Mouse (Mus musculus) stomach, postnatal 0 days (tissue): ENCODE data around the gene Tmem179b. TPM values are rescaled to one million over a fixed set of nuclear protein-coding genes. Genes with fewer than 3 reads are reported as not detected.

Source experiments
- ATAC-seq: fragments of 200-750 bp; cut with Nextera tagmentation; 2 replicates; pipeline ENCODE4 v1.8.0; 2017; ENCODE audit not compliant: low FRiP score, low TSS enrichment
- DNase-seq: peaks from one replicate; pipeline ENCODE4 v3.0.0-alpha.2; 2016; ENCODE audit warnings: low spot score
- H3K27ac ChIP-seq: fragments of 300-500 bp; sonication (generic); replicated peaks from 2 replicates; pipeline ENCODE4 v1.5.1; 2014; ENCODE audit warnings: mild to moderate bottlenecking, control low read depth
- H3K27me3 ChIP-seq: fragments of 300-500 bp; sonication (generic); 2 replicates; pipeline ENCODE4 v1.6.1; 2014; ENCODE audit warnings: low read length; ENCODE audit not compliant: control insufficient read depth, insufficient read depth
- H3K36me3 ChIP-seq: fragments of 300-500 bp; sonication (generic); 2 replicates; pipeline ENCODE4 v1.6.1; 2014; ENCODE audit warnings: low read length, mixed read lengths; ENCODE audit not compliant: control insufficient read depth, insufficient read depth
- H3K4me1 ChIP-seq: fragments of 300-500 bp; sonication (generic); replicated peaks from 2 replicates; pipeline ENCODE4 v1.6.1; 2014; ENCODE audit warnings: antibody characterized with exemption; ENCODE audit not compliant: control insufficient read depth, insufficient read depth
- H3K4me2 ChIP-seq: fragments of 300-500 bp; sonication (generic); replicated peaks from 2 replicates; pipeline ENCODE4 v1.6.1; 2014; ENCODE audit warnings: low read depth, mild to moderate bottlenecking, control low read depth, moderate library complexity
- H3K4me3 ChIP-seq: fragments of 300-500 bp; sonication (generic); 2 replicates; pipeline ENCODE4 v1.5.1; 2014; ENCODE audit warnings: low read depth, low read length, control low read depth
- H3K9ac ChIP-seq: fragments of 300-500 bp; sonication (generic); 2 replicates; pipeline ENCODE4 v1.6.1; 2014; ENCODE audit warnings: mild to moderate bottlenecking, low read length, control low read depth, mixed read lengths
- H3K9me3 ChIP-seq: fragments of 300-500 bp; sonication (generic); 2 replicates; pipeline ENCODE4 v1.6.1; 2016; ENCODE audit warnings: low read length; ENCODE audit not compliant: control insufficient read depth
- CTCF ChIP-seq: IDR thresholded peaks from 2 replicates; pipeline ENCODE4 v1.5.1; 2016; ENCODE audit warnings: antibody characterized with exemption, low read depth, mild to moderate bottlenecking, moderate library complexity
- EP300 ChIP-seq: optimal IDR thresholded peaks from 2 replicates; pipeline ENCODE3; 2016; ENCODE audit warnings: antibody characterized with exemption
- WGBS: fragments of 180-500 bp; shearing (Covaris S2); extraction: QIAGEN DNeasy Blood & Tissue Kit; methylation state at CpG from one replicate; pipeline ENCODE4 v1.1.7; 2014; 5-methylcytosine and 5-hydroxymethylcytosine counted together
- microRNA-seq: library from miRNA; unstranded; fragments of <30 nt; microRNA quantifications from one replicate; pipeline ENCODE4, GENCODE M21; 2016
- polyA plus RNA-seq: library from polyadenylated mRNA; unstranded; fragments of >200 nt; fragmentation: Nextera tagmentation; extraction: Ambion mirVana; gene quantifications from 2 replicates; pipeline ENCODE4 v1.2.1, GENCODE M21; 2015

Tmem179b gene
- polyA plus RNA-seq, 1 experiment from 2014 or later, result 98.4 TPM

DNA sequence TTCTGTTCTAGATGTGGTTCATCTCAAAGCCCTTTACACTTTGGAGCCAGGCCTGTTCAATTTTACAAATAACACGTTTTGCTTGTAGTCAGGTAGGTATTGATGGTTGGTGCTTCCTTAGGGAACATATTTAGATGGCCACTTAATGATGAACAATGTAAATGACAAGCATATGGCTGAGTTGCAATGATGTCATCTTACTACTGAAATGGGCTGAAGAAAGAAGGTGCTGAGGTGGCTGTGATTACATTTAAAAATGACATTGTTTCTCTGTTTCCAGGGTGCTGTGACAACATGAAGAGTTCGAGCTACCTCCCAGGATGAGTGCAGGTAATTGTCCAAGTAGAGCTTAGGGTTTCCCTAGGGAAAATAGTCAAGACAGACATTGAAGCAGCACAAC is 49.9 kb downstream of the Tmem179b start:
- Histone ChIP-seq H3K36me3 (peaks cover 6% of the 10 kb centered on the region; the same call in 1 of the 2 replicates), H3K27me3 (no peaks in the 10 kb centered on the region), H3K9me3 (no peaks in the 10 kb centered on the region), H3K4me3 (peak overlapping the region; percentile 66), H3K4me1 (no peaks in the 10 kb centered on the region), H3K9ac (peak overlapping the region; percentile 89), H3K4me2 (peak overlapping the region; percentile 54), H3K27ac (no peak overlapping the region)
- DNase-seq (no peak), ATAC-seq (no peak)
- no peak for TF ChIP-seq CTCF
- no peak for TF ChIP-seq EP300
- 4% methylated on average over 2 of the region's 2 CpGs for WGBS

GRCm38 (mm10) chr19:8723574-8724346 is 50.5 kb downstream of the Tmem179b start:
- H3K9ac ChIP-seq, result peak overlapping the region; percentile 89
- DNase-seq (peak; percentile 31), ATAC-seq (no peak)
- under 1% methylated on average over 20 of the region's 20 CpGs for WGBS
- H3K36me3 ChIP-seq, result peaks cover 6% of the 10 kb centered on the region; the same call in 1 of the 2 replicates
- peak overlapping the region; percentile 54 for H3K4me2 ChIP-seq
- TF ChIP-seq CTCF (no peak), EP300 (peak; percentile 80)
- peak overlapping the region; percentile 66 for H3K4me3 ChIP-seq
- H3K4me1 ChIP-seq, result no peaks in the 10 kb centered on the region
- H3K27ac ChIP-seq, result peak overlapping the region; percentile 85
- H3K9me3 ChIP-seq, result no peaks in the 10 kb centered on the region
- H3K27me3 ChIP-seq, result no peaks in the 10 kb centered on the region

DNA sequence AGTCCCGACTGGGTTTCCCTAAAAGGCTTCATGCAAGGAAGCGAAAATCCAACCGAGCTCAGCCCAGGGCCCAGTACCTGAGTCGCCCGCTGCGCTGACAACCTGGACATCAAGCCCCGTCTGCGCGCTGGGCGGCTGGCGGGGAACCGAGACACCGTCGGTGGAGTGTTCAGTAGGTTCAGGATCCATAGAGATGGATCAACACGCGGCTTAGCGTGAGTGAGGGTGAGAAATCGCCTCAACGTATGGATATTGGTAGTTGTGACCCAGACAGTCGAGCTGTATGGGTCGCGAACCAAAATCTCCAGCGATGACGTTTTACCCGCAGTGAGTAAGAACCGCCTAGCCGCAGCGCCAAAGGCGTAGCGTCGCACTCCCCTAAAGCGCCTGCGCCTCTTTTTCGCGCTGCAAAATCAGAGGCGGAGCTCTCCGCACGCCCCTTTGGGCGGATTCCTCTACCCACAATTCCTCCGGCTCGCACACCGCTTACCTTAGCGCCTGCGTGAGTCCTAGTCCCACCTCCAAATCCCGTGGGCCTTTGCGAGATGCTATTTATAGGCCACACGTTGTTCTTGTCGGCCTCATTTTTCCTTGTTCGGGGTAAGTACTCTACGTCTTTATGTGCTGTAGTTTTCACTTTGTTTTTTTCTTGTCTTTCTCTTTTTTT is 51.2 kb downstream of the Tmem179b start, which contains the start of gene Slc3a2:
Gene Slc3a2, minus strand, starts transcription at position 463 of the 667 bp plus-strand sequence.
- Histone ChIP-seq H3K36me3 (peaks cover 6% of the 10 kb centered on the region; the same call in 1 of the 2 replicates), H3K27me3 (no peaks in the 10 kb centered on the region), H3K4me1 (no peaks in the 10 kb centered on the region), H3K9me3 (no peaks in the 10 kb centered on the region), H3K4me3 (peak within 1 kb of the TSS; percentile 66), H3K9ac (peak within 1 kb of the TSS; percentile 89), H3K4me2 (peak within 1 kb of the TSS; percentile 59), H3K27ac (peak within 1 kb of the TSS; percentile 98)
- WGBS, result under 1% methylated on average over 50 of the region's 50 CpGs
- no peak for TF ChIP-seq CTCF
- no peak for TF ChIP-seq EP300
- DNase-seq, result peak; percentile 97
- peak; percentile 98 for ATAC-seq

DNA sequence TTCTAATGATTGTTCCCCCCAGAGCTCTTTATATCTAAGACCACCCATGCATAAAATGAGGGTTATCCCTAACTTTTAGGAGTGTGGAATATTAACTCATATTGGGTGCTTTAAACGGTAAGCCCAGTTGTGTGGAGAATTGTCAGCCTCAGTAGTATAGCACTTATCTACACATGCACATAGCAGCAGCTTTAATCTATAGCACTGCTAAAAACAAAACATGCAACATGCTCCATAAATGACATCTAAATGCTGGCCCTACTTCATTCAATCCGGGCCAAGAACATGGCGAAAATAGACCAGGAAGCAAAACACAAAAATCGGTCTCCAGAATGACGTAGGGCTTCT is 51.7 kb downstream of the Tmem179b start:
- ATAC-seq (no peak), DNase-seq (no peak)
- no peak for TF ChIP-seq EP300
- TF ChIP-seq CTCF, result no peak
- Histone ChIP-seq H3K9ac (peak overlapping the region; percentile 79), H3K36me3 (peaks cover 6% of the 10 kb centered on the region; the same call in 1 of the 2 replicates), H3K9me3 (no peaks in the 10 kb centered on the region), H3K4me3 (peak overlapping the region; percentile 66), H3K4me1 (no peaks in the 10 kb centered on the region), H3K27ac (peak overlapping the region; percentile 98), H3K27me3 (no peaks in the 10 kb centered on the region), H3K4me2 (peak overlapping the region; percentile 59)
- under 1% methylated on average over 5 of the region's 5 CpGs for WGBS

Small RNA genes within 50 kb of the gene (microRNA-seq; reads per million reads assigned to microRNA genes)
- not detected for gene Mir6992

Other genes starting within 250 kb of the Tmem179b start
- 0.06 TPM in 1 of 2 replicates, not detected in the other for gene Slc22a8, start 183.2 kb downstream of the Tmem179b start, polyA plus RNA-seq
- gene Slc22a6, start 156.4 kb downstream of the Tmem179b start, polyA plus RNA-seq, result not detected in 2 replicates
- gene Chrm1, start 110.7 kb downstream of the Tmem179b start, polyA plus RNA-seq, result 1.4 and 1.8 TPM in 2 replicates
- 82.5 and 87.0 TPM in 2 replicates for gene Slc3a2, start 51.1 kb downstream of the Tmem179b start, polyA plus RNA-seq
- 55.6 and 55.7 TPM in 2 replicates for gene Wdr74, start 38.6 kb downstream of the Tmem179b start, polyA plus RNA-seq
- 0.59 and 0.62 TPM in 2 replicates for gene 1700092M07Rik, start 33.7 kb downstream of the Tmem179b start, polyA plus RNA-seq
- 81.9 and 82.2 TPM in 2 replicates for gene Stx5a, start 33.1 kb downstream of the Tmem179b start, polyA plus RNA-seq
- gene Nxf1, start 17.4 kb downstream of the Tmem179b start, polyA plus RNA-seq, result 57.5 and 61.6 TPM in 2 replicates
- 114 and 117 TPM in 2 replicates for gene Tmem223, start 3.5 kb downstream of the Tmem179b start, polyA plus RNA-seq
- 9.7 and 10.5 TPM in 2 replicates for gene Taf6l, start 11.9 kb upstream of the Tmem179b start, polyA plus RNA-seq
- 103 and 108 TPM in 2 replicates for gene Polr2g, start 24.1 kb upstream of the Tmem179b start, polyA plus RNA-seq
- gene Zbtb3, start 28.1 kb upstream of the Tmem179b start, polyA plus RNA-seq, result 2.3 TPM in 2 replicates
- gene Ttc9c, start 44.9 kb upstream of the Tmem179b start, polyA plus RNA-seq, result 20.8 and 23.1 TPM in 2 replicates
- 3.6 and 3.9 TPM in 2 replicates for gene Hnrnpul2, start 45.5 kb upstream of the Tmem179b start, polyA plus RNA-seq
- gene AC129217.1, start 55.3 kb upstream of the Tmem179b start, polyA plus RNA-seq, result not detected in 2 replicates
- 75.9 and 79.4 TPM in 2 replicates for gene Bscl2, start 63.0 kb upstream of the Tmem179b start, polyA plus RNA-seq
- 7.7 and 8.6 TPM in 2 replicates for gene Gng3, start 64.7 kb upstream of the Tmem179b start, polyA plus RNA-seq
- 2.3 and 2.6 TPM in 2 replicates for gene Lrrn4cl, start 76.3 kb upstream of the Tmem179b start, polyA plus RNA-seq
- 195 TPM in 2 replicates for gene Ubxn1, start 97.0 kb upstream of the Tmem179b start, polyA plus RNA-seq
- gene Uqcc3, start 106.5 kb upstream of the Tmem179b start, polyA plus RNA-seq, result 81.2 and 85.2 TPM in 2 replicates
- 47.2 and 47.8 TPM in 2 replicates for gene Lbhd1, start 109.3 kb upstream of the Tmem179b start, polyA plus RNA-seq
- not detected in 2 replicates for gene Gm49403, start 109.5 kb upstream of the Tmem179b start, polyA plus RNA-seq
- 48.2 and 49.9 TPM in 2 replicates for gene 1810009A15Rik, start 114.4 kb upstream of the Tmem179b start, polyA plus RNA-seq
- gene Gm49416, start 114.5 kb upstream of the Tmem179b start, polyA plus RNA-seq, result not detected in 2 replicates
- 19.1 and 19.5 TPM in 2 replicates for gene Ints5, start 118.5 kb upstream of the Tmem179b start, polyA plus RNA-seq
- gene Ganab, start 123.6 kb upstream of the Tmem179b start, polyA plus RNA-seq, result 32.3 and 33.3 TPM in 2 replicates
- gene B3gat3, start 145.9 kb upstream of the Tmem179b start, polyA plus RNA-seq, result 24.7 and 26.1 TPM in 2 replicates
- 3.0 and 3.6 TPM in 2 replicates for gene Rom1, start 154.9 kb upstream of the Tmem179b start, polyA plus RNA-seq
- 24.6 and 26.6 TPM in 2 replicates for gene Eml3, start 155.1 kb upstream of the Tmem179b start, polyA plus RNA-seq
- 68.0 and 69.3 TPM in 2 replicates for gene Mta2, start 167.4 kb upstream of the Tmem179b start, polyA plus RNA-seq
- 14.9 and 15.8 TPM in 2 replicates for gene Tut1, start 179.4 kb upstream of the Tmem179b start, polyA plus RNA-seq
- gene Eef1g, start 192.6 kb upstream of the Tmem179b start, polyA plus RNA-seq, result 240 and 247 TPM in 2 replicates
- 86.6 and 103 TPM in 2 replicates for gene Ahnak, start 214.8 kb upstream of the Tmem179b start, polyA plus RNA-seq